Mouse (Mus musculus): ENCODE results near the gene B4galnt4.

- no peak for TF ChIP-seq CTCF (IDR thresholded peaks at IDR 0.05; ENCODE audit: low read depth)
- no peak for TF ChIP-seq EP300 (IDR thresholded peaks at IDR 0.05; ENCODE audit: low read depth)
Measured at GRCm38 (mm10) chr7:141077841-141078240, 16.9 kb downstream of the B4galnt4 start, which contains the start of gene Pkp3.
